Mouse (Mus musculus) stomach, embryonic 15.5 days (tissue): ENCODE results near the gene Cd2ap. TPM values are rescaled to one million over a fixed set of nuclear protein-coding genes. Genes with fewer than 3 reads are reported as not detected.
A peak's percentile ranks its signal among the peaks of the same experiment; 100 is the strongest.
"Not testable (repeated sequence)": the region's sequence is repeated elsewhere in the genome, so short reads cannot be mapped to it uniquely, and the experiment has no call there.

Experiments used
- ATAC-seq: fragments of 200-750 bp; cut with Nextera tagmentation; 2 replicates; pipeline ENCODE4 v1.8.0; 2017; ENCODE audit warnings: low read depth, moderate number of reproducible peaks, moderate TSS enrichment; ENCODE audit not compliant: insufficient read depth, low FRiP score
- H3K27ac ChIP-seq: fragments of 300-500 bp; sonication (generic); 2 replicates; pipeline ENCODE4 v1.5.1; 2015; ENCODE audit warnings: mild to moderate bottlenecking, inconsistent platforms
- H3K27me3 ChIP-seq: fragments of 300-500 bp; sonication (generic); replicated peaks from 2 replicates; pipeline ENCODE4 v1.6.1; 2015; ENCODE audit warnings: inconsistent platforms
- H3K36me3 ChIP-seq: fragments of 300-500 bp; sonication (generic); 2 replicates; pipeline ENCODE4 v1.6.1; 2015; ENCODE audit warnings: inconsistent platforms
- H3K4me1 ChIP-seq: fragments of 300-500 bp; sonication (generic); 2 replicates; pipeline ENCODE4 v1.6.1; 2015; ENCODE audit warnings: inconsistent platforms
- H3K4me2 ChIP-seq: fragments of 300-500 bp; sonication (generic); 2 replicates; pipeline ENCODE4 v1.6.1; 2015; ENCODE audit warnings: mild to moderate bottlenecking, inconsistent platforms
- H3K4me3 ChIP-seq: fragments of 300-500 bp; sonication (generic); replicated peaks from 2 replicates; pipeline ENCODE4 v1.5.1; 2015; ENCODE audit warnings: inconsistent platforms
- H3K9ac ChIP-seq: fragments of 300-500 bp; sonication (generic); 2 replicates; pipeline ENCODE4 v1.6.1; 2015; ENCODE audit warnings: inconsistent platforms
- H3K9me3 ChIP-seq: fragments of 300-500 bp; sonication (generic); 2 replicates; pipeline ENCODE4 v1.6.1; 2016; ENCODE audit warnings: inconsistent platforms
- WGBS: fragments of 180-500 bp; shearing (Covaris S2); methylation state at CpG from one replicate; pipeline ENCODE4 v1.1.7; 2015; 5-methylcytosine and 5-hydroxymethylcytosine counted together
- polyA plus RNA-seq: library from polyadenylated mRNA; unstranded; fragments of >200 nt; fragmentation: Nextera tagmentation; extraction: Ambion mirVana; gene quantifications from 2 replicates; pipeline ENCODE4 v1.2.1, GENCODE M21; 2015

Gene Cd2ap
- polyA plus RNA-seq = 37.4 and 45.7 TPM in 2 replicates

DNA sequence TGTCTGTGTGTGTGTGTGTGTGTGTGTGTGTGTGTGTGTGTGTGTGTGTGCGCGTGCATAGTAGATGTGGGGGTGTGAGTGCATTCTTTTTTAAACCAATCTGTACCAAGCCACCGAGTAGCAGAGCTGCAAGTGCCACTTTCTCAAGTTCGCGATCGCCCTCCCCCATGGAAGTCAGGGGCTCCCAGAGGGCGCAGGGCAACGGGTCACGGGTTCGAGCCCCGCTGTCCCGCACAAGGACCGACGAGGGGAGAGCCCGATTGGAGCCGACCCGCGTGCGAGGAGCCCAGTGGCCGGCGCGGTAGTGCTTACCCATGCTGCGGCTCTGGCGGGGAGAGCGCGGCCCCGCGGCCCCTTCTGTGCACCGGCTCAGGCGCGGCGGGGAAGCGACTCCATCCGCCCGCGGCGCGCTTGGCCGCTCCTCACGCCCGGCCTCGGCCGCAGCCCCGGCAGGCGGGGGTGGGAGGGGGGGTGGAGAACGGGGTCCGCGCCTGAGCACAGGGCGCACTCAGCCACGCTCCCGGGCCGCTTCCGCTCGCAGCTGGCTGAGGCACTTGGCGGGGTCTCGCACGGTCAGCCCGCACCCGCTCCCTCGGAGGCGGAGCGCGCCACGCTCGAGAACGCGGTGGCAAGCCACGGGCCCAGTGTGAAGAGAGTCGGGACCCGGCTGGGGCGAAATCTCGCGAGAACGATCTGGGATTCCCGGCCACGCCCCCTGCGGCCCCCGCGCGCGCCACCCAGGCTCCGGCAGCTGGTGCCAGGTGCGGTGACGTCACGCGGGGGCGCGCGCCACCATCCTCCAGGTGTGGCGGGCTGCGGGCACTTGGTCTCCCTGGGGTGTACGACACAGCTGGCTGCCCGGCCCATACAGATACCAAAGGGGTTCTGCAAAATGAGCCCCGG lies at the start of gene Cd2ap:
Cd2ap (minus strand) TSS at position 665 of the 903 bp plus-strand sequence.
- Histone ChIP-seq H3K4me2 (peak within 1 kb of the TSS; percentile 64), H3K36me3 (no peaks in the 10 kb centered on the region), H3K27me3 (no peaks in the 10 kb centered on the region), H3K4me3 (peak within 1 kb of the TSS; percentile 93), H3K9me3 (no peaks in the 10 kb centered on the region), H3K4me1 (peaks cover 6% of the 10 kb centered on the region; the same call in 1 of the 2 replicates), H3K27ac (peak within 1 kb of the TSS; percentile 97), H3K9ac (peak within 1 kb of the TSS; percentile 99)
- WGBS = under 1% methylated on average over 66 of the region's 94 CpGs
- ATAC-seq = peak; percentile 94

DNA sequence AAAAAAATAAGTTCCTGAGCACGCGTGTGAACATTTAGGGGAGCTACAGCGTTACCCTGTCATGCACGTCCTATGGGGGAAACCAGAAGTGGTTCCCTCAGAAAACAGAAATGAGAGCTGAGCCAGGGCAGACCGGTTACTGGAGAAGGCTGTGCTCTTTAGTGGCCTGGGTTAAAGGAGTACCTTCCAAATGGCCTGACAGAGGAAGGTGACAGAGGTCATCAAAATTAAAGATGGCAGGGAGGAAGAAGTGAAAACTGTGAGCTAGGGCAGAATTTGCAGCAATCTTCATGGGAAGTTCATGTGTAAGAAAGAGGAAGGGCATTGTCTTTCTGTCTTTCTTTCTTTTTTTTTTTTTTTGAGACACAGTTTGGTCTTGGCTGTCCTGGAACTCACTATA lies 48.3 kb upstream of the Cd2ap start:
- WGBS = 86% methylated on average over 5 of the region's 5 CpGs
- Histone ChIP-seq H3K36me3 (no peaks in the 10 kb centered on the region), H3K4me1 (no peaks in the 10 kb centered on the region), H3K9me3 (no peaks in the 10 kb centered on the region), H3K4me3 (no peak overlapping the region), H3K27me3 (no peaks in the 10 kb centered on the region), H3K27ac (no peak overlapping the region), H3K9ac (no peak overlapping the region), H3K4me2 (no peak overlapping the region)
- ATAC-seq = no peak

DNA sequence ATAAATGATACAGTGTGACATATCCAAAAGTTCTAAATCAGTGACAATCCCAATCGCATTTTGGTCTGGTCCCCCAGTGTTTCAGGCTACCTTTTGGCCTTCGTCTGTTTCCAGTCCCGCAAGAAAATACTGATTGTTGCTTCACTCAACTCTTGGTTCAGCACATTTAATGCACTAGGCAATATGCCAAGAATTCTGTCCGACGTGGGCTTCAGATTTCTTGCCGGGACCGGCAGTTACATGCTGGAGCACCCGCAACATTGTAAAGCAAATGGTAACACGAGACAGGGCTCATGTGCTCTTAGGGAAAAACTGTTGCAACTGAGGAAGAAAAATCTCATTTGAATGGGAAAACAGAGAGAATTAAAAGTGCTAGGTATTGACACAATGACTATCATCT lies 42.3 kb upstream of the Cd2ap start:
- no peak for ATAC-seq
- Histone ChIP-seq H3K27ac (no peak overlapping the region), H3K4me1 (no peaks in the 10 kb centered on the region), H3K4me2 (no peak overlapping the region), H3K9ac (no peak overlapping the region), H3K4me3 (no peak overlapping the region), H3K27me3 (no peaks in the 10 kb centered on the region), H3K9me3 (no peaks in the 10 kb centered on the region), H3K36me3 (no peaks in the 10 kb centered on the region)
- WGBS = 52% methylated on average over 9 of the region's 9 CpGs

DNA sequence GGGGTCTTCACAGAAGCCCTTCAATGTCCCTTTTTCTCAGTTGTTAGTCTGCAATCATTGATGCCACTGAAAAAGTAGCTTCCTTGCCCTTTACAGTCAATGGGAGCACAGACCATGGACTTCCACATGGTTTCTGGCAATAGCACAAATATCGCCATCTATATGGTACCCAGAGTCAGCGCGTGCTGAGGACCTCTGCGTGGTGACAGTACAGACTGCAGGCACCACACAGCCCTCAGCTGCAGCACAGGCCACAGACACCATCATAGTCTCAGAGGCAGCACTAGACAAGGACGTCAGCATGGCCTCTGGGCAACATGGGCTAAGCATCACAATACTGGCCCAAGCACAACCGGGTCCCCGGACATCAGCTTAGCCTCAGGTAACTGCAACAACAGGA lies 38.3 kb upstream of the Cd2ap start:
- Histone ChIP-seq H3K4me3 (no peak overlapping the region), H3K9me3 (no peaks in the 10 kb centered on the region), H3K27ac (no peak overlapping the region), H3K36me3 (no peaks in the 10 kb centered on the region), H3K27me3 (no peaks in the 10 kb centered on the region), H3K4me1 (no peaks in the 10 kb centered on the region), H3K4me2 (no peak overlapping the region), H3K9ac (no peak overlapping the region)
- no peak for ATAC-seq
- 81% methylated on average over 7 of the region's 7 CpGs for WGBS

DNA sequence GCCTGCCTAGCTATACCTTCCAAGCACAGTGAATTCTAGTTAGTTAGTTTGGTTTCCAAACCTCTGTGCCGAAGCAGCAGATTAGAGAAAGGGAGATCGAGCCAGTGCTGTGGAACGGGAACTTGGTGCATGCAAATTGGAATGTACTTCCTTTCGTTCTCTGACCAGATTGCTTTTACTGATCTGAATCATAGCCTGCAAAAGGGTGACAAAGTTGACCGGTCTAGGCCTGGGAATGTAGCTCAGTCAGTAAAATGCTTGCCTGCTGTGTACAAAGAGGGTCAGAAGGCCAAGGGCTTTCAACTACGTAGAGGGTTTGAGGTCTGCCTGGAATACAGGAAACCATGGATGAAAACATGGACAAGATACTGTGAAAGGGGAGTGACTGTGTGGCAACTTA lies 35.7 kb upstream of the Cd2ap start:
- H3K27me3 ChIP-seq = no peaks in the 10 kb centered on the region
- no peak overlapping the region for H3K27ac ChIP-seq
- H3K36me3 ChIP-seq = no peaks in the 10 kb centered on the region
- no peak overlapping the region for H3K4me2 ChIP-seq
- WGBS = 63% methylated on average over 6 of the region's 6 CpGs
- no peaks in the 10 kb centered on the region for H3K9me3 ChIP-seq
- H3K9ac ChIP-seq = no peak overlapping the region
- H3K4me1 ChIP-seq = no peaks in the 10 kb centered on the region
- H3K4me3 ChIP-seq = no peak overlapping the region
- ATAC-seq = no peak

DNA sequence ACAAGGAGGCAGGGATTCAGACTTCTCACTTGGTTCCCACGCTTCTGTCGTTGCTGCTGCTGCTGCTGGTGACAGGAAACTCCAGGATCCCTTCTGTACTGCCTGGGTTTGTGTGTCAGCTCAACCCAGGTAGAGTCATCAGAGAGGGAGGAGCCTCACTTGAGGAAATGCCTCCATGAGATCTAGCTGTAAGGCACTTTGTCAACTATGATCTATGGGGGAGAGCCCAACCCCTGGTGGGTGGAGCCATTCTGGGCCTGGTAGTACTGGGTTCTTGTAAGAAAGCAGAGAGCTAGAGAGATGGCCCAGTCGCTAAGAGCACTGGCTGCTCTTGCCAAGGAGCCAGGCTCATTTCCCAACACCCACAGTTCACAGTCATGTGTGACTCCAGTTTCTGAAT lies 34.0 kb upstream of the Cd2ap start:
- no peaks in the 10 kb centered on the region for H3K4me1 ChIP-seq
- H3K36me3 ChIP-seq = no peaks in the 10 kb centered on the region
- H3K9ac ChIP-seq = no peak overlapping the region
- H3K4me2 ChIP-seq = no peak overlapping the region
- H3K9me3 ChIP-seq = no peaks in the 10 kb centered on the region
- no peaks in the 10 kb centered on the region for H3K27me3 ChIP-seq
- peak overlapping the region; percentile 84; the same call in 1 of the 2 replicates for H3K27ac ChIP-seq
- WGBS = 68% methylated on average over 3 of the region's 3 CpGs
- no peak overlapping the region for H3K4me3 ChIP-seq
- ATAC-seq = no peak

DNA sequence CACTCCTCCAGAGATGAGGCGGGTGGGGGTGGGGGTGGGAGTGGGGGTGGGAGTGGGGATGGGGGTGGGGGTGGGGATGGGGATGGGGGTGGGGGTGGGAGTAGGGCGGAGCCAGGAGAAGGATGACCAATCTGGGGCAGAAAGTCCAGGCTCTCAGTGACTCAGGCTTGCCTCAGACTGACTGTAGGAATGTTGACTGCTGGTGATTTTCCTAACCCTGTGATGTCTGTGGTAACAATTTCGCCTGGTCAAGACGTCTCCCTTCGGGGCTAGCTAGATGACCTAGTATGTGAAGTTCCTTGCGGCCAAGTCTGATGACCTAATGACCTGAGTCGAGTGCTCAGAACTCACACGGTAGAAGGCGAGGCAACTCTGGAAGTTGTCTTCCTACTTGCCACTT lies 32.9 kb upstream of the Cd2ap start:
- Histone ChIP-seq H3K27ac (peak overlapping the region; percentile 84), H3K4me3 (no peak overlapping the region), H3K4me2 (no peak overlapping the region), H3K9ac (no peak overlapping the region), H3K4me1 (no peaks in the 10 kb centered on the region), H3K27me3 (no peaks in the 10 kb centered on the region), H3K9me3 (no peaks in the 10 kb centered on the region), H3K36me3 (no peaks in the 10 kb centered on the region)
- ATAC-seq = peak; percentile 60
- WGBS = 47% methylated on average over 9 of the region's 9 CpGs

DNA sequence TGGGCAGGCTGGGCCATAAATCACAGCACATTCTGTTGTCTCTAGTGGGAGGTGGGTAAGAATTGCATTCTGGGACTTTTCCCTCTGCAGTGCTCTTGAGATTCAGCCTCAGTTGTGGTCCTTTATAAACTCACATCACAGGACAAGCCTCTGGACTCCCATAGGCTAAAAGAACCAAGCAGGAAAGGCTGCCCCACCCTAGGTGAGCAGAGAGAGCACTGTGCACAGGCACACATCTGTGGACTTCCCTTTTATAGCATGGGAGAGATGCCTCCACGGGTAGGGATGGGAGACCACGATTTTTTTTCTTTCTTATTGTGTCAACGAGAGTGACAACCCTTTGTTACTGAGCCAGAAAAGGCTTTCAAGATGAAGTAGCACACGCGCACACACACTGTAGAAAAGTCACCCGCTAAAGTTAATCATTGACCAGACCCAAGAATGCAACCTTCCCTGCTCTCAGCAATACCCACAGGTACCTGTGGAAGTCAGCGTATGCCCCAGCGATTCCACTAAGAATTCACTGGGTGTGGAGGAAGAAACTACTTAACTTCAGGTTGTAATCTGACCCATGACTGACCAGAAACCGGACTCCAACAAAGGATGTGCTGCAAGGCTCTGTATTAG lies 32.4 kb upstream of the Cd2ap start:
- 52% methylated on average over 9 of the region's 9 CpGs for WGBS
- H3K4me2 ChIP-seq = peak overlapping the region; percentile 29; the same call in 1 of the 2 replicates
- H3K9me3 ChIP-seq = no peaks in the 10 kb centered on the region
- no peaks in the 10 kb centered on the region for H3K4me1 ChIP-seq
- peak overlapping the region; percentile 84 for H3K27ac ChIP-seq
- H3K36me3 ChIP-seq = no peaks in the 10 kb centered on the region
- H3K9ac ChIP-seq = no peak overlapping the region
- H3K4me3 ChIP-seq = no peak overlapping the region
- ATAC-seq = peak; percentile 95
- H3K27me3 ChIP-seq = no peaks in the 10 kb centered on the region

DNA sequence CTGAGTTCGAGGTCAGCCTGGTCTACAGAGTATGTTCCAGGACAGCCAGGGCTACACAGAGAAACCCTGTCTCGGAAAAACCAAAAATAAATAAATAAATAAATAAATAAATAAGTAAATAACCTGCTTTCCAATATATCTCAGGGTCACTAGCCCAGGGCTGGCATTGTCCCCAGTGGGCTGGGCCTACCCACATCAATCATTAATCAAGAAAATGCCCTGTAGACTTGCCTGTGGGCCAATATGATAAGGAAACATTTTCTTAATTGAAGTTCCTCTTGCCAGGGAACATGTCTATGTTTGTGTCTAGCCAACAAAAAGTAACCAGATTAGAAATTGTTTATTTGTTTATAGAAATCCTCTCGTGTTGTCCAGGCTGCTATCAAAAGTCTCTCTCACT lies 31.7 kb upstream of the Cd2ap start:
- Histone ChIP-seq H3K4me3 (no peak overlapping the region), H3K4me2 (no peak overlapping the region), H3K9me3 (no peaks in the 10 kb centered on the region), H3K27ac (peak overlapping the region; percentile 84), H3K9ac (no peak overlapping the region), H3K27me3 (no peaks in the 10 kb centered on the region), H3K4me1 (no peaks in the 10 kb centered on the region), H3K36me3 (no peaks in the 10 kb centered on the region)
- ATAC-seq = no peak
- 70% methylated on average over 3 of the region's 3 CpGs for WGBS

DNA sequence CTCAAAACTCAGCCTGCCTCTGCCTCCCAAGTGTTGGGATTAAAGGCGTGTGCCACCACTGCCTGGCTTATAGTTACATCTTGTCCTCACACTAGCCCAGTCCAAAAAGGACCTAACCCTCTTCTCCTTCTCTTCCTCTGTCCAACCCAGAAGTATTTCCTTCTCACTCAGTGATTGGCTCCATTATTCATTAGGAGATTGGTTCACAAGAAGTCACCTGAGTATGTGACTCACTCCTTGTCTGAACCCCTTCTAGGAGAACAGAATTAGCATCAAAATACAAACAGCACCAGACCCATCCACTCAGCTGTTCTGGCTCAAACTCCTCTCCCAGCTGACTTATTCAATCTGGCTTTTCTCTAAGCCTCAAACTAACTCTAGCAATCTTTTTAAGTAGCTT lies 30.0 kb upstream of the Cd2ap start:
- H3K9ac ChIP-seq, ATAC-seq, H3K36me3 ChIP-seq, H3K4me1 ChIP-seq, H3K27me3 ChIP-seq, H3K27ac ChIP-seq, H3K9me3 ChIP-seq, H3K4me2 ChIP-seq, H3K4me3 ChIP-seq: not testable (repeated sequence)
- 97% methylated on average over 1 of the region's 1 CpGs for WGBS

DNA sequence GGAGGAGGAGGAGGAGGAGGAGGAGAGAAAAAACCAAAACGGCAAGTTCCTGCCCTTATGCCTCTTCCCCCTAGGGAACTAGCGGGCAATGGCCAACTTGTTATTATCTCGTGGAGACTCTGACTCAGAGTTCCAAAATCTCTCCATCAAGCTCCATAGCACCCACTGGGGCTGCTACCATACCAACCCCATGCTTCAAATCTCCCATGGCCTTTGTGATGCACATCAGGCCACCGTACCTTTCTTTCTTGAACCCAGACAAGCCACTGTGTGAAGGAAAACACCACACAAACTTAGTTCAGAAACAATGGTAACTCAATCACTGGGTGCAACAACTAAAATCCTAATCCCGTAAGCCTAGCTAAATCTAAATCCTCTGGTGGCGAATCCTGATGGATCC lies 29.5 kb upstream of the Cd2ap start:
- 84% methylated on average over 6 of the region's 6 CpGs for WGBS
- Histone ChIP-seq H3K27me3 (no peaks in the 10 kb centered on the region), H3K27ac (no peak overlapping the region), H3K9me3 (no peaks in the 10 kb centered on the region), H3K4me2 (no peak overlapping the region), H3K4me3 (no peak overlapping the region), H3K4me1 (no peaks in the 10 kb centered on the region), H3K9ac (no peak overlapping the region), H3K36me3 (no peaks in the 10 kb centered on the region)
- ATAC-seq = no peak

DNA sequence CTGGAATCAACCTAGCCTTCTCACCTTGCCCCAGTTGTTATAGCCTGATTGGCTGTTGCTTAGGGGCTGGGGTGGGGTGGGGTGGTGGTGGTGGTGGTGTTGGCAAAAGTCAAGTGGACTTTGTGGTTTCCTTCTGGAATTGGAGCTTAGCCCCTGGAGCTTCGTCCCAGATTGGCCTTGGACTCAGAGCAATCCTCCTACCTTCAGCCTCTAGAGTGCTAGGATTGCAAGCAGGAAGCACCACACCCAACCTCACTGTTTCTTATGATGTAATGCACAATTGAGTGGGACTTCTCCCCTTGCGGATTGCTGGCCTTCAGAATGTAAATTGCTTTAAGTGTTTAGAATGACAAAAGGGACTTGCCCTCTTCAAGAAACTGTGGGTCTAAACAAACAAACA lies 24.3 kb upstream of the Cd2ap start:
- ATAC-seq = no peak
- no peak overlapping the region for H3K4me3 ChIP-seq
- H3K36me3 ChIP-seq = no peaks in the 10 kb centered on the region
- 64% methylated on average over 2 of the region's 2 CpGs for WGBS
- no peak overlapping the region for H3K27ac ChIP-seq
- H3K9ac ChIP-seq = no peak overlapping the region
- H3K9me3 ChIP-seq = no peaks in the 10 kb centered on the region
- H3K4me1 ChIP-seq = no peaks in the 10 kb centered on the region
- H3K4me2 ChIP-seq = no peak overlapping the region
- no peaks in the 10 kb centered on the region for H3K27me3 ChIP-seq
